Mouse (Mus musculus): ENCODE results near the gene Tspoap1. TPM values are rescaled to one million over a fixed set of nuclear protein-coding genes. Genes with fewer than 3 reads are reported as not detected.

Tspoap1 gene
- 54.5 and 63.4 TPM in 2 replicates for polyA plus RNA-seq (2014; fragmentation: Nextera tagmentation; extraction: Ambion mirVana)

DNA sequence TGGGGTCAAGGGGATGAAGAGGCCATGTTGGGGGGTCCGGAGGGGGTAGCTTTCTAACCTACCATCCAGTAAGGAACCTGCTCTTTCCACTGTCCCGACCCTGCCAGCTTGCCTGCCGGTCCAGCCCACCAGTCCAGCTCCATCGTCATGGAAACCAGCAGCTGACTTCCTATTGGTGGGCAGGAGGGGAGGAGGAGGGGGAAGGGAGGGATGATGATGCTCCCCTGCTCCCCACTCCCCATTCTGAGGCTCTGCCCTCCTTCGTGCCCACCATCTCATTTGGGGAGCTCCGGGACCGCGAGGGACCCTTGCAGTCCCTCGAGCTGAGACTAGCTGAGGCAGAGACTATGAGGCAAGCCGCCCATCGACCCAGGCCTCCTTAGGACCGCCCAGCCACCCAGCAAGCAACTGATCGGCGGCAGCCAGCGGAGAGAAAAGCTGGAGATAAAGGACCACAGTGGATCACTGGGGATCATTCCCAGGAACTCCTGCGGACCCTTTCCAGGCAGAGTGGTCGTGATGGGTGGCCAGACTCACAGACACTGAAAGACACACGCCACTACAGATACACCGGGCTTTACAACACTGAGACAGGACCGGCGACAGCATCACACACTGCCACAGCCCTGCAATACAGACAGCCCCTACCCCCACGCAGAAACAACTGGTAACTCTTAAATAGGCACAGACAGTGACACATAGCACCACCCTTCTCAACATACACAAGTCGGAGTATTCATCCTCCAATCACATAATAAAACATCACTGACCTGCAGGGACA lies at the start of gene Tspoap1:
Tspoap1 (plus strand) TSS at position 241 of the 781 bp plus-strand sequence.
- Histone ChIP-seq H3K4me2 (ENCODE audit: low read length) (peak within 1 kb of the TSS; percentile 97), H3K9ac (replicated peaks; ENCODE audit: low read length) (peak within 1 kb of the TSS; percentile 80), H3K36me3 (ENCODE audit: control insufficient read depth, insufficient read depth, low read length) (no peaks in the 10 kb centered on the region), H3K27me3 (ENCODE audit: control insufficient read depth, insufficient read depth, low read length) (no peaks in the 10 kb centered on the region; the same call in 1 of the 2 replicates), H3K4me3 (replicated peaks; ENCODE audit: low read depth, low read length) (peak within 1 kb of the TSS; percentile 65), H3K4me1 (ENCODE audit: control insufficient read depth, insufficient read depth, low read length) (peaks cover 43% of the 10 kb centered on the region), H3K27ac (replicated peaks; ENCODE audit: low read depth, low read length) (peak within 1 kb of the TSS; percentile 91), H3K9me3 (ENCODE audit: control insufficient read depth, low read length) (no peaks in the 10 kb centered on the region)
- ATAC-seq (ENCODE audit: low FRiP score, low TSS enrichment) (peak; percentile 78), DNase-seq (peak; percentile 91)
- 4% methylated on average over 23 of the region's 23 CpGs for WGBS

DNA sequence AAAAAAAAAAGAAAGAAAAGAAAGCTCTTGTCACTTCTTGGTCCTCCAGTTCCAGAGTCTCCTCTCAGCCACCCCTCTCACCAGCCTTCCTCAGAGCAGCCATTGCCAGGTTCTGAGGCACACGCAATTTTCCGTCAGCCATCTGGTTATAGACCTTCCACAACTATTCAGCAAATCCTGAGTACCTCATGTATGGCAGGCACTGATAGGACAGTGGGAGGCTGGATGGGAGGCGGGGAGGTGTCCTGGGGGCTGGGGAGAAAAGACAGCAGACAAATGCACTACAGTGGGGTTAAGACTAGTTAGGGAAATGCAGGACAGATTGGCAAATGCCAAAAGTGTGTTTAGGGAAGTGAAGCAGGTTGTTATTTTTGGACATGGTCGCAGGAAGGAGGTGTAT lies 48.2 kb upstream of the Tspoap1 start:
- ATAC-seq (ENCODE audit: low FRiP score, low TSS enrichment) (no peak), DNase-seq (no peak)
- H3K9me3 ChIP-seq (ENCODE audit: control insufficient read depth, low read length): no peaks in the 10 kb centered on the region
- 89% methylated on average over 4 of the region's 4 CpGs for WGBS
- no peak overlapping the region for H3K4me3 ChIP-seq (replicated peaks; ENCODE audit: low read depth, low read length)
- no peak overlapping the region for H3K9ac ChIP-seq (replicated peaks; ENCODE audit: low read length)
- no peak overlapping the region for H3K4me2 ChIP-seq (ENCODE audit: low read length)
- H3K27ac ChIP-seq (replicated peaks; ENCODE audit: low read depth, low read length): no peak overlapping the region
- H3K4me1 ChIP-seq (ENCODE audit: control insufficient read depth, insufficient read depth, low read length): 0 out of 2 replicates have a peak, but pooled peaks cover 8% of the 10 kb centered on the region
- no peaks in the 10 kb centered on the region for H3K27me3 ChIP-seq (ENCODE audit: control insufficient read depth, insufficient read depth, low read length)
- H3K36me3 ChIP-seq (ENCODE audit: control insufficient read depth, insufficient read depth, low read length): no peaks in the 10 kb centered on the region

GRCm38 (mm10) chr11:87715999-87716398 lies 44.3 kb upstream of the Tspoap1 start:
- Histone ChIP-seq H3K4me1 (ENCODE audit: control insufficient read depth, insufficient read depth, low read length) (no peaks in the 10 kb centered on the region), H3K4me3 (replicated peaks; ENCODE audit: low read depth, low read length) (no peak overlapping the region), H3K4me2 (ENCODE audit: low read length) (no peak overlapping the region), H3K27ac (replicated peaks; ENCODE audit: low read depth, low read length) (no peak overlapping the region), H3K36me3 (ENCODE audit: control insufficient read depth, insufficient read depth, low read length) (no peaks in the 10 kb centered on the region), H3K27me3 (ENCODE audit: control insufficient read depth, insufficient read depth, low read length) (no peaks in the 10 kb centered on the region), H3K9ac (replicated peaks; ENCODE audit: low read length) (no peak overlapping the region), H3K9me3 (ENCODE audit: control insufficient read depth, low read length) (no peaks in the 10 kb centered on the region)
- DNase-seq (no peak), ATAC-seq (ENCODE audit: low FRiP score, low TSS enrichment) (no peak)
- 86% methylated on average over 4 of the region's 4 CpGs for WGBS

- DNase-seq: no peak
- Histone ChIP-seq H3K9ac (replicated peaks; ENCODE audit: low read length) (no peak overlapping the region), H3K4me2 (ENCODE audit: low read length) (no peak overlapping the region), H3K9me3 (ENCODE audit: control insufficient read depth, low read length) (no peaks in the 10 kb centered on the region), H3K4me1 (ENCODE audit: control insufficient read depth, insufficient read depth, low read length) (no peaks in the 10 kb centered on the region), H3K4me3 (replicated peaks; ENCODE audit: low read depth, low read length) (no peak overlapping the region), H3K36me3 (ENCODE audit: control insufficient read depth, insufficient read depth, low read length) (no peaks in the 10 kb centered on the region), H3K27ac (replicated peaks; ENCODE audit: low read depth, low read length) (no peak overlapping the region), H3K27me3 (ENCODE audit: control insufficient read depth, insufficient read depth, low read length) (no peaks in the 10 kb centered on the region)
- 63% methylated on average over 7 of the region's 7 CpGs for WGBS
- no peak for ATAC-seq (ENCODE audit: low FRiP score, low TSS enrichment)
Measured at GRCm38 (mm10) chr11:87719526-87719925, 40.8 kb upstream of the Tspoap1 start.

- H3K36me3 ChIP-seq (ENCODE audit: control insufficient read depth, insufficient read depth, low read length): no peaks in the 10 kb centered on the region
- peak; percentile 21 for DNase-seq
- no peak overlapping the region for H3K9ac ChIP-seq (replicated peaks; ENCODE audit: low read length)
- no peaks in the 10 kb centered on the region for H3K27me3 ChIP-seq (ENCODE audit: control insufficient read depth, insufficient read depth, low read length)
- 46% methylated on average over 9 of the region's 9 CpGs for WGBS
- H3K4me2 ChIP-seq (ENCODE audit: low read length): no peak overlapping the region
- no peak for ATAC-seq (ENCODE audit: low FRiP score, low TSS enrichment)
- no peaks in the 10 kb centered on the region for H3K9me3 ChIP-seq (ENCODE audit: control insufficient read depth, low read length)
- no peak overlapping the region for H3K27ac ChIP-seq (replicated peaks; ENCODE audit: low read depth, low read length)
- no peak overlapping the region for H3K4me3 ChIP-seq (replicated peaks; ENCODE audit: low read depth, low read length)
- no peaks in the 10 kb centered on the region for H3K4me1 ChIP-seq (ENCODE audit: control insufficient read depth, insufficient read depth, low read length)
Measured at GRCm38 (mm10) chr11:87720324-87720723, 40.0 kb upstream of the Tspoap1 start.

GRCm38 (mm10) chr11:87720839-87721238 lies 39.5 kb upstream of the Tspoap1 start:
- Histone ChIP-seq H3K4me1 (ENCODE audit: control insufficient read depth, insufficient read depth, low read length) (no peaks in the 10 kb centered on the region), H3K9ac (replicated peaks; ENCODE audit: low read length) (no peak overlapping the region), H3K27ac (replicated peaks; ENCODE audit: low read depth, low read length) (no peak overlapping the region), H3K36me3 (ENCODE audit: control insufficient read depth, insufficient read depth, low read length) (no peaks in the 10 kb centered on the region), H3K4me3 (replicated peaks; ENCODE audit: low read depth, low read length) (no peak overlapping the region), H3K27me3 (ENCODE audit: control insufficient read depth, insufficient read depth, low read length) (no peaks in the 10 kb centered on the region), H3K9me3 (ENCODE audit: control insufficient read depth, low read length) (no peaks in the 10 kb centered on the region), H3K4me2 (ENCODE audit: low read length) (no peak overlapping the region)
- WGBS: 83% methylated on average over 9 of the region's 9 CpGs
- ATAC-seq (ENCODE audit: low FRiP score, low TSS enrichment) (no peak), DNase-seq (no peak)

DNA sequence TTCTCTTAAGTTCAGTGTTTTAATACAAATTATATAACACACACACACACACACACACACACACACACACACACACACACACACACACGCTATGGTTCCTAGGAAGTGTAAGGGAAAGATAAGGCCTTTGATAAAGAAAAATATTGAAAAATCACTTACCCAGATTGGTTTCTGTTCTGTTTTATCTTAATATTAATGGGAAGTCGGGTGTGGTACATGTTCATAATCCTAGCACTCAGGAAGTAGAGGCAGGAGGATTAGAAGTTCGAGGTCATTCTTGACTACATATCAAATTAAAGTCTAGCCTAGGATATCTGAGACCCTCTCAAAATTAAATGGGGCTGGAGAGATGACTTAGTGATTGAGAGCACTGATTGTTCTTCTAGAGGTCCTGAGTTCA lies 38.2 kb upstream of the Tspoap1 start:
- DNase-seq (no peak), ATAC-seq (ENCODE audit: low FRiP score, low TSS enrichment) (no peak)
- no peak overlapping the region for H3K9ac ChIP-seq (replicated peaks; ENCODE audit: low read length)
- no peaks in the 10 kb centered on the region for H3K27me3 ChIP-seq (ENCODE audit: control insufficient read depth, insufficient read depth, low read length)
- H3K4me1 ChIP-seq (ENCODE audit: control insufficient read depth, insufficient read depth, low read length): no peaks in the 10 kb centered on the region
- H3K4me3 ChIP-seq (replicated peaks; ENCODE audit: low read depth, low read length): no peak overlapping the region
- no peaks in the 10 kb centered on the region for H3K36me3 ChIP-seq (ENCODE audit: control insufficient read depth, insufficient read depth, low read length)
- H3K9me3 ChIP-seq (ENCODE audit: control insufficient read depth, low read length): no peaks in the 10 kb centered on the region
- no peak overlapping the region for H3K27ac ChIP-seq (replicated peaks; ENCODE audit: low read depth, low read length)
- 84% methylated on average over 3 of the region's 3 CpGs for WGBS
- H3K4me2 ChIP-seq (ENCODE audit: low read length): no peak overlapping the region

DNA sequence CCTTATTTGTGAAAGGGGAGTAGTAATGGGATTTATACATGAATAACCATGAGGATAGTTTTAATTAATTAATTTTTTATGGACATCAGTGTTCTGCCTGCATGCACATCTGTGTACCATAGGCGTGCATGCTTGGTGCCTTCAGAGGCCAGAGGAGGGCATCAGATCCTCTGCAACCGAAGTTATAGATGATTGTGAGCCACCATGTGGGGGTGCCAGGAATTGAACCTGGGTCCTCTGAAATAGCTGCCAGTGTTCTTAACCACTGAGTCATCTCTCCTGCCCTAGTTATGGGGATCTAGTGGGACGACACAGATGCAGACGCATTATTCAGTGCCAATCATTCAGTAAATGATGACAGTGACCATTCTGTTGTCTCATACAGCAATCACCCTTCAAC lies 37.5 kb upstream of the Tspoap1 start:
- H3K36me3 ChIP-seq (ENCODE audit: control insufficient read depth, insufficient read depth, low read length): no peaks in the 10 kb centered on the region
- WGBS: 85% methylated on average over 4 of the region's 4 CpGs
- no peak overlapping the region for H3K9ac ChIP-seq (replicated peaks; ENCODE audit: low read length)
- H3K27ac ChIP-seq (replicated peaks; ENCODE audit: low read depth, low read length): no peak overlapping the region
- H3K27me3 ChIP-seq (ENCODE audit: control insufficient read depth, insufficient read depth, low read length): no peaks in the 10 kb centered on the region
- no peaks in the 10 kb centered on the region for H3K9me3 ChIP-seq (ENCODE audit: control insufficient read depth, low read length)
- no peaks in the 10 kb centered on the region for H3K4me1 ChIP-seq (ENCODE audit: control insufficient read depth, insufficient read depth, low read length)
- no peak for DNase-seq
- no peak for ATAC-seq (ENCODE audit: low FRiP score, low TSS enrichment)
- no peak overlapping the region for H3K4me3 ChIP-seq (replicated peaks; ENCODE audit: low read depth, low read length)
- H3K4me2 ChIP-seq (ENCODE audit: low read length): no peak overlapping the region

GRCm38 (mm10) chr11:87725515-87725914 lies 34.8 kb upstream of the Tspoap1 start:
- H3K9ac ChIP-seq (replicated peaks; ENCODE audit: low read length): no peak overlapping the region
- H3K27ac ChIP-seq (replicated peaks; ENCODE audit: low read depth, low read length): peak overlapping the region; percentile 37; the same call in 1 of the 2 replicates
- DNase-seq (no peak), ATAC-seq (ENCODE audit: low FRiP score, low TSS enrichment) (no peak)
- no peaks in the 10 kb centered on the region for H3K9me3 ChIP-seq (ENCODE audit: control insufficient read depth, low read length)
- no peaks in the 10 kb centered on the region for H3K4me1 ChIP-seq (ENCODE audit: control insufficient read depth, insufficient read depth, low read length)
- no peak overlapping the region for H3K4me2 ChIP-seq (ENCODE audit: low read length)
- no peaks in the 10 kb centered on the region for H3K36me3 ChIP-seq (ENCODE audit: control insufficient read depth, insufficient read depth, low read length)
- no peak overlapping the region for H3K4me3 ChIP-seq (replicated peaks; ENCODE audit: low read depth, low read length)
- no peaks in the 10 kb centered on the region for H3K27me3 ChIP-seq (ENCODE audit: control insufficient read depth, insufficient read depth, low read length)

Data from midbrain, embryonic 14.5 days (tissue).